Mouse (Mus musculus): ENCODE data around the gene Olfr788. TPM values are rescaled to one million over a fixed set of nuclear protein-coding genes. Genes with fewer than 3 reads are reported as not detected.

Olfr788 gene
- polyA plus RNA-seq (2012; rRNA removed), result not detected in 2 replicates

- DNase-seq (ENCODE audit: low read depth in 1 of 2, low spot score in 2 of 2), result no peak
- Histone ChIP-seq H3K4me3 (ENCODE audit: extremely low read depth, insufficient read depth, insufficient read length) (no peak within 1 kb of the TSS), H3K27me3 (ENCODE audit: control insufficient read depth, insufficient read depth, low read length) (no peaks in the 10 kb centered on the region), H3K4me1 (ENCODE audit: control insufficient read depth, insufficient read depth, insufficient read length) (no peaks in the 10 kb centered on the region), H3K27ac (ENCODE audit: insufficient read depth, low read length) (no peak within 1 kb of the TSS), H3K36me3 (ENCODE audit: control insufficient read depth, insufficient read depth, low read length) (no peaks in the 10 kb centered on the region)
- TF ChIP-seq CTCF (IDR thresholded peaks at IDR 0.05; ENCODE audit: extremely low read depth, insufficient read depth, insufficient read length, insufficient replicate concordance) (no peak), POLR2A (IDR thresholded peaks at IDR 0.05; ENCODE audit: low read depth, low read length) (no peak)
Observed at GRCm38 (mm10) chr10:129470698-129471097, at the start of gene Olfr788. Gene Olfr788 (plus strand): TSS chr10:129470998.

DNA sequence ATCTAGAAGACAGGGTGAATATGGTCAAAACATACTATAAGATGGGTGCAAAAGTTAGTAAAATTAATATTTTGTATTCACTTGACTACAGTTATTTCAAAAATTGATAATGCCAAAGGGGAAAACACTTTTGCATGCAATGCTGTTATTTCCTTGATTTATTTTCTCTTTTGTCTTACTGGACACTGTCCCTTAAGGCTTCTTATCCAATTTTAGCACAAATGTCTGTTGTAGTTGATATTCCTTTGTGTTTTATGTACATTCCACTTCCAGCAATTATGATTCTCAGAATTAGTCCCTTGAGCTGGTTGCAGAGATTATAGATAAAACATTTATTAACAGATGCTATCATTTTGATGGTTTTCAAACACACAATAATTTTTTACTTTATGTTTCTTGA, 43.8 kb upstream of the Olfr788 start, which contains the start of gene Olfr786:
Olfr786 (plus strand) TSS at position 301 of the 400 bp plus-strand sequence.
- Histone ChIP-seq H3K27me3 (ENCODE audit: control insufficient read depth, insufficient read depth, low read length) (no peaks in the 10 kb centered on the region), H3K4me1 (ENCODE audit: control insufficient read depth, insufficient read depth, insufficient read length) (no peaks in the 10 kb centered on the region), H3K36me3 (ENCODE audit: control insufficient read depth, insufficient read depth, low read length) (no peaks in the 10 kb centered on the region), H3K27ac (ENCODE audit: insufficient read depth, low read length) (no peak within 1 kb of the TSS), H3K4me3 (ENCODE audit: extremely low read depth, insufficient read depth, insufficient read length) (no peak within 1 kb of the TSS)
- TF ChIP-seq CTCF (IDR thresholded peaks at IDR 0.05; ENCODE audit: extremely low read depth, insufficient read depth, insufficient read length, insufficient replicate concordance) (no peak), POLR2A (IDR thresholded peaks at IDR 0.05; ENCODE audit: low read depth, low read length) (no peak)
- no peak for DNase-seq (ENCODE audit: low read depth in 1 of 2, low spot score in 2 of 2)

DNA sequence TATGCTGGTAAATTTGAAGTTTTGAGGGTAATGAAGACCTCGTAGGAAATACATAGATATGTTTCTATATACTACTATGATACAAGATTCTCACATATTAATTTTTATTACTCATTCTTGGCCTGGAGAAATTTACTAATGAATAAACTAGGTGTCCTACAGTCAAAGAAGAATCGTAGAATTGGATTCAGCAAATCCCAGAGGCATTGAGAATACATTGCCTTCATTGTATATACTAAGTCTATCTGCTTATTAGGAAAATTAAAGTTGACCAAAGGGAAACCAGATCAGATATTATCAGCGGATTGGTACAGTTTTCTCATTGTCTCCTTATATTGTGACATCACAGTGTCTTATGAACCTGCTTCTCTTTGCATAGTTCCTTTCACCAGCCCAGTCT, 9.2 kb upstream of the Olfr788 start, which contains the start of gene Olfr787:
Olfr787 (plus strand) TSS at position 301 of the 400 bp plus-strand sequence.
- no peak for TF ChIP-seq CTCF (IDR thresholded peaks at IDR 0.05; ENCODE audit: extremely low read depth, insufficient read depth, insufficient read length, insufficient replicate concordance)
- TF ChIP-seq POLR2A (IDR thresholded peaks at IDR 0.05; ENCODE audit: low read depth, low read length), result no peak
- Histone ChIP-seq H3K27me3 (ENCODE audit: control insufficient read depth, insufficient read depth, low read length) (no peaks in the 10 kb centered on the region), H3K4me1 (ENCODE audit: control insufficient read depth, insufficient read depth, insufficient read length) (no peaks in the 10 kb centered on the region), H3K27ac (ENCODE audit: insufficient read depth, low read length) (no peak within 1 kb of the TSS), H3K36me3 (ENCODE audit: control insufficient read depth, insufficient read depth, low read length) (no peaks in the 10 kb centered on the region), H3K4me3 (ENCODE audit: extremely low read depth, insufficient read depth, insufficient read length) (no peak within 1 kb of the TSS)
- no peak for DNase-seq (ENCODE audit: low read depth in 1 of 2, low spot score in 2 of 2)
- WGBS, result 75% methylated on average over 3 of the region's 3 CpGs

GRCm38 (mm10) chr10:129473256-129473655, 2.5 kb downstream of the Olfr788 start:
- Histone ChIP-seq H3K4me1 (ENCODE audit: control insufficient read depth, insufficient read depth, insufficient read length) (no peaks in the 10 kb centered on the region), H3K4me3 (ENCODE audit: extremely low read depth, insufficient read depth, insufficient read length) (no peak overlapping the region), H3K27me3 (ENCODE audit: control insufficient read depth, insufficient read depth, low read length) (no peaks in the 10 kb centered on the region), H3K36me3 (ENCODE audit: control insufficient read depth, insufficient read depth, low read length) (no peaks in the 10 kb centered on the region), H3K27ac (ENCODE audit: insufficient read depth, low read length) (no peak overlapping the region)
- TF ChIP-seq POLR2A (IDR thresholded peaks at IDR 0.05; ENCODE audit: low read depth, low read length) (no peak), CTCF (IDR thresholded peaks at IDR 0.05; ENCODE audit: extremely low read depth, insufficient read depth, insufficient read length, insufficient replicate concordance) (no peak)
- DNase-seq (ENCODE audit: low read depth in 1 of 2, low spot score in 2 of 2), result no peak
- 75% methylated on average over 2 of the region's 2 CpGs for WGBS

DNA sequence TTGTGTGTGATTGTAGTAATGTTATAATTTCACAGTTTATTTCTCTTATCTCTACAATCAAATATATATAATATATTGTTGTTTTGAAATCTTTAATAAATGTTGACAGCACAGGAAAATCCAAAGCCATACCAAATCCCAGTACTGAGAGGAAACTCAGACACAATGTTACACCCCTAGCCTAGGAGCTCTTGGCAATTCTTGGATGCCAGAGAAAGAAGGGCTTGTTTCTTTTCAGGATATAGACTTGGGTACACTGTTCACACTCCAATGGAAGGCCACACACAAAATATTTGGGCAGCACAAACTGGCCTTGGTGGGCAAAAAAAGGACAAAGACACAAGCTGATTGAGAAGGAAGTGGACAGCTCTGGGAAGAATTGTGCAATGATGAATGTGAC, 2.9 kb downstream of the Olfr788 start:
- Histone ChIP-seq H3K36me3 (ENCODE audit: control insufficient read depth, insufficient read depth, low read length) (no peaks in the 10 kb centered on the region), H3K4me3 (ENCODE audit: extremely low read depth, insufficient read depth, insufficient read length) (no peak overlapping the region), H3K4me1 (ENCODE audit: control insufficient read depth, insufficient read depth, insufficient read length) (no peaks in the 10 kb centered on the region), H3K27me3 (ENCODE audit: control insufficient read depth, insufficient read depth, low read length) (no peaks in the 10 kb centered on the region), H3K27ac (ENCODE audit: insufficient read depth, low read length) (no peak overlapping the region)
- TF ChIP-seq POLR2A (IDR thresholded peaks at IDR 0.05; ENCODE audit: low read depth, low read length) (no peak), CTCF (IDR thresholded peaks at IDR 0.05; ENCODE audit: extremely low read depth, insufficient read depth, insufficient read length, insufficient replicate concordance) (no peak)
- no peak for DNase-seq (ENCODE audit: low read depth in 1 of 2, low spot score in 2 of 2)

GRCm38 (mm10) chr10:129484452-129484851, 13.7 kb downstream of the Olfr788 start, which contains the start of gene Olfr789:
Gene Olfr789 (plus strand): TSS chr10:129484752.
- Histone ChIP-seq H3K27me3 (ENCODE audit: control insufficient read depth, insufficient read depth, low read length) (no peaks in the 10 kb centered on the region), H3K27ac (ENCODE audit: insufficient read depth, low read length) (no peak within 1 kb of the TSS), H3K36me3 (ENCODE audit: control insufficient read depth, insufficient read depth, low read length) (no peaks in the 10 kb centered on the region), H3K4me1 (ENCODE audit: control insufficient read depth, insufficient read depth, insufficient read length) (no peaks in the 10 kb centered on the region), H3K4me3 (ENCODE audit: extremely low read depth, insufficient read depth, insufficient read length) (no peak within 1 kb of the TSS)
- DNase-seq (ENCODE audit: low read depth in 1 of 2, low spot score in 2 of 2), result no peak
- no peak for TF ChIP-seq CTCF (IDR thresholded peaks at IDR 0.05; ENCODE audit: extremely low read depth, insufficient read depth, insufficient read length, insufficient replicate concordance)
- no peak for TF ChIP-seq POLR2A (IDR thresholded peaks at IDR 0.05; ENCODE audit: low read depth, low read length)
- WGBS, result 62% methylated on average over 2 of the region's 2 CpGs

- Histone ChIP-seq H3K4me1 (ENCODE audit: control insufficient read depth, insufficient read depth, insufficient read length) (no peaks in the 10 kb centered on the region), H3K27ac (ENCODE audit: insufficient read depth, low read length) (no peak overlapping the region), H3K4me3 (ENCODE audit: extremely low read depth, insufficient read depth, insufficient read length) (no peak overlapping the region), H3K27me3 (ENCODE audit: control insufficient read depth, insufficient read depth, low read length) (no peaks in the 10 kb centered on the region), H3K36me3 (ENCODE audit: control insufficient read depth, insufficient read depth, low read length) (no peaks in the 10 kb centered on the region)
- 77% methylated on average over 2 of the region's 2 CpGs for WGBS
- no peak for DNase-seq (ENCODE audit: low read depth in 1 of 2, low spot score in 2 of 2)
- TF ChIP-seq POLR2A (IDR thresholded peaks at IDR 0.05; ENCODE audit: low read depth, low read length) (no peak), CTCF (IDR thresholded peaks at IDR 0.05; ENCODE audit: extremely low read depth, insufficient read depth, insufficient read length, insufficient replicate concordance) (no peak)
Observed at GRCm38 (mm10) chr10:129490101-129490500, 19.3 kb downstream of the Olfr788 start.
